Mouse (Mus musculus): ENCODE results near the gene Lypd4. TPM values are rescaled to one million over a fixed set of nuclear protein-coding genes. Genes with fewer than 3 reads are reported as not detected.

Gene Lypd4
- polyA plus RNA-seq, 1 experiment, result not detected

- WGBS, result under 1% methylated on average over 47 of the region's 47 CpGs
Observed at GRCm38 (mm10) chr7:24884693-24885291, 15.1 kb upstream of the Lypd4 start.

GRCm38 (mm10) chr7:24883896-24884692 is 14.4 kb upstream of the Lypd4 start, which contains the start of gene Rps19:
Gene Rps19, plus strand, starts transcription at chr7:24884371.
- no peaks in the 10 kb centered on the region for H3K27me3 ChIP-seq (ENCODE audit: control insufficient read depth, insufficient read depth, low read length)
- H3K36me3 ChIP-seq (ENCODE audit: control insufficient read depth, insufficient read depth, low read length), result peaks cover 22% of the 10 kb centered on the region
- WGBS, result under 1% methylated on average over 57 of the region's 57 CpGs
- H3K4me3 ChIP-seq (ENCODE audit: extremely low read depth, insufficient read depth, insufficient read length), result peak within 1 kb of the TSS; percentile 86
- peak; percentile 95 to 99 for DNase-seq (ENCODE audit: low read depth in 1 of 2, low spot score in 2 of 2)
- TF ChIP-seq POLR2A (IDR thresholded peaks at IDR 0.05; ENCODE audit: low read depth, low read length) (peak; percentile 68), CTCF (IDR thresholded peaks at IDR 0.05; ENCODE audit: extremely low read depth, insufficient read depth, insufficient read length, insufficient replicate concordance) (peak; percentile 77)
- peak within 1 kb of the TSS; percentile 97 for H3K27ac ChIP-seq (ENCODE audit: insufficient read depth, low read length)
- H3K4me1 ChIP-seq (ENCODE audit: control insufficient read depth, insufficient read depth, insufficient read length), result peaks cover 13% of the 10 kb centered on the region; the same call in 1 of the 2 replicates

More at GRCm38 (mm10) chr7:24884693-24885291, 15.1 kb upstream of the Lypd4 start:
- H3K36me3 ChIP-seq (ENCODE audit: control insufficient read depth, insufficient read depth, low read length), result peaks cover 28% of the 10 kb centered on the region
- H3K4me1 ChIP-seq (ENCODE audit: control insufficient read depth, insufficient read depth, insufficient read length), result peaks cover 19% of the 10 kb centered on the region; the same call in 1 of the 2 replicates
- peak overlapping the region; percentile 86 for H3K4me3 ChIP-seq (ENCODE audit: extremely low read depth, insufficient read depth, insufficient read length)
- peak overlapping the region; percentile 77 for H3K27ac ChIP-seq (ENCODE audit: insufficient read depth, low read length)
- TF ChIP-seq CTCF (IDR thresholded peaks at IDR 0.05; ENCODE audit: extremely low read depth, insufficient read depth, insufficient read length, insufficient replicate concordance) (no peak), POLR2A (IDR thresholded peaks at IDR 0.05; ENCODE audit: low read depth, low read length) (no peak)
- H3K27me3 ChIP-seq (ENCODE audit: control insufficient read depth, insufficient read depth, low read length), result no peaks in the 10 kb centered on the region
- DNase-seq (ENCODE audit: low read depth in 1 of 2, low spot score in 2 of 2), result no peak

GRCm38 (mm10) chr7:24882416-24883199 is 12.9 kb upstream of the Lypd4 start:
- 93% methylated on average over 9 of the region's 9 CpGs for WGBS
- no peak overlapping the region for H3K4me3 ChIP-seq (ENCODE audit: extremely low read depth, insufficient read depth, insufficient read length)
- no peaks in the 10 kb centered on the region for H3K27me3 ChIP-seq (ENCODE audit: control insufficient read depth, insufficient read depth, low read length)
- H3K36me3 ChIP-seq (ENCODE audit: control insufficient read depth, insufficient read depth, low read length), result peaks cover 14% of the 10 kb centered on the region
- DNase-seq (ENCODE audit: low read depth in 1 of 2, low spot score in 2 of 2), result no peak
- no peak for TF ChIP-seq POLR2A (IDR thresholded peaks at IDR 0.05; ENCODE audit: low read depth, low read length)
- TF ChIP-seq CTCF (IDR thresholded peaks at IDR 0.05; ENCODE audit: extremely low read depth, insufficient read depth, insufficient read length, insufficient replicate concordance), result no peak
- peaks cover 12% of the 10 kb centered on the region; the same call in 1 of the 2 replicates for H3K4me1 ChIP-seq (ENCODE audit: control insufficient read depth, insufficient read depth, insufficient read length)
- H3K27ac ChIP-seq (ENCODE audit: insufficient read depth, low read length), result no peak overlapping the region

DNA sequence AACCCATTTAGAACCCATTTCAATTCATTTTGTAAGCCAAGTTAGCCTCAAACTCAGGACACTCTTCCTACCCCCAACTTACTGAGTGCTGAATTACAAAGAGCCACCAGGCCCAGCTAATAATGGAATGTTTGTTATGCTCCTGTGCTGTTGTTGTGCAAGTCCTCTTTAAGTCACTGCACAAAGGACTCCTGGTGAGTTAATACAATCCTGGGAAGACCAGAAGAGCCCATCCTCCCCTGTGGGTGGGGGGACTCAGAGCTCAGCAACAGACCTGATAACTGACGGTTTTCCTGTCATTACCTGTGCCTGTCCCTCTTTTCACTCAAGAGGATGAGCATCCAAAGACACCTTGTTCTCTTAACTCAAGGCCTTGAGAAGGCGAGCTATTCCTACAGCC is 9.9 kb upstream of the Lypd4 start:
- Histone ChIP-seq H3K4me3 (ENCODE audit: extremely low read depth, insufficient read depth, insufficient read length) (no peak overlapping the region), H3K27me3 (ENCODE audit: control insufficient read depth, insufficient read depth, low read length) (no peaks in the 10 kb centered on the region), H3K4me1 (ENCODE audit: control insufficient read depth, insufficient read depth, insufficient read length) (no peaks in the 10 kb centered on the region), H3K36me3 (ENCODE audit: control insufficient read depth, insufficient read depth, low read length) (no peaks in the 10 kb centered on the region), H3K27ac (ENCODE audit: insufficient read depth, low read length) (no peak overlapping the region)
- DNase-seq (ENCODE audit: low read depth in 1 of 2, low spot score in 2 of 2), result no peak
- TF ChIP-seq CTCF (IDR thresholded peaks at IDR 0.05; ENCODE audit: extremely low read depth, insufficient read depth, insufficient read length, insufficient replicate concordance) (no peak), POLR2A (IDR thresholded peaks at IDR 0.05; ENCODE audit: low read depth, low read length) (no peak)
- WGBS, result 85% methylated on average over 2 of the region's 2 CpGs

- no peak for DNase-seq (ENCODE audit: low read depth in 1 of 2, low spot score in 2 of 2)
- Histone ChIP-seq H3K27ac (ENCODE audit: insufficient read depth, low read length) (no peak overlapping the region), H3K4me1 (ENCODE audit: control insufficient read depth, insufficient read depth, insufficient read length) (no peaks in the 10 kb centered on the region), H3K4me3 (ENCODE audit: extremely low read depth, insufficient read depth, insufficient read length) (no peak overlapping the region), H3K36me3 (ENCODE audit: control insufficient read depth, insufficient read depth, low read length) (no peaks in the 10 kb centered on the region), H3K27me3 (ENCODE audit: control insufficient read depth, insufficient read depth, low read length) (no peaks in the 10 kb centered on the region)
- no peak for TF ChIP-seq CTCF (IDR thresholded peaks at IDR 0.05; ENCODE audit: extremely low read depth, insufficient read depth, insufficient read length, insufficient replicate concordance)
- no peak for TF ChIP-seq POLR2A (IDR thresholded peaks at IDR 0.05; ENCODE audit: low read depth, low read length)
- WGBS, result 77% methylated on average over 3 of the region's 3 CpGs
Observed at GRCm38 (mm10) chr7:24877588-24877987, 7.8 kb upstream of the Lypd4 start.

GRCm38 (mm10) chr7:24869080-24869479 is 661 bp downstream of the Lypd4 start:
- H3K27ac ChIP-seq (ENCODE audit: insufficient read depth, low read length), result no peak overlapping the region
- H3K4me3 ChIP-seq (ENCODE audit: extremely low read depth, insufficient read depth, insufficient read length), result no peak overlapping the region
- no peak for TF ChIP-seq CTCF (IDR thresholded peaks at IDR 0.05; ENCODE audit: extremely low read depth, insufficient read depth, insufficient read length, insufficient replicate concordance)
- TF ChIP-seq POLR2A (IDR thresholded peaks at IDR 0.05; ENCODE audit: low read depth, low read length), result no peak
- no peaks in the 10 kb centered on the region for H3K4me1 ChIP-seq (ENCODE audit: control insufficient read depth, insufficient read depth, insufficient read length)
- no peak for DNase-seq (ENCODE audit: low read depth in 1 of 2, low spot score in 2 of 2)
- no peaks in the 10 kb centered on the region for H3K27me3 ChIP-seq (ENCODE audit: control insufficient read depth, insufficient read depth, low read length)
- H3K36me3 ChIP-seq (ENCODE audit: control insufficient read depth, insufficient read depth, low read length), result no peaks in the 10 kb centered on the region
- WGBS, result 72% methylated on average over 17 of the region's 17 CpGs
